Comparison of ENCODE assay signal across 8 mouse cellular contexts in the genomic region with DNA sequence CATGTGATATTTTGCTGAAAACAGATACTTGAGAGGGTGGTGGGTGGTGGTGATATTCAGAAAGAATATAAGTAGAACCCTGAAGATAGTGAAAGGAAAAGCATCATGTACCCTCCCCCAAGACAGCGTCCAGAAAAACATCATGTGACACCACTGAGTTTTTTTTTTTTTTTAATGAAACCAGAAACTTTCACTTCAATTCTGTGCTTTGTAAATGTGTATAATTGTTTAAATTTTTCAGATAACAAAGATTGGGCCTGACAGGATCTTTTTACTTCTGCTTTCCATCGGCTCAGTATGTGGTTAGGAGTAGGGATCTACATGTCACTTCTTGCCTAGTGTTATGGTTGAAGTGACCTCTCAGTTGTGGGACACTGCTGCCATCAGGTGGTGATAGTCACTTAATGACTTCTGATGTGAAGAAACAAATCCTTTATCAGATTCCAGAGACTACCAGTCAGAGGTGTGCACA. TPM values are rescaled to one million over a fixed set of nuclear protein-coding genes. Genes with fewer than 3 reads are reported as not detected.
DNase-seq lines count a peak whose midpoint lies in the region; ATAC-seq and TF ChIP-seq lines count a peak whose summit lies in the region.

No protein-coding gene starts in this region.

- ATAC-seq in embryonic facial prominence, embryonic 11.5 days (replicated peaks; ENCODE audit: insufficient number of reproducible peaks, low FRiP score, low TSS enrichment, low read depth), result peak; percentile 52; the same call in 1 of the 2 replicates
- no peak for ATAC-seq in heart, embryonic 14.5 days (ENCODE audit: insufficient number of reproducible peaks, insufficient read depth, low FRiP score, low read depth)
- ATAC-seq in lung, embryonic 14.5 days (ENCODE audit: insufficient read depth), result peak; percentile 82; the same call in 1 of the 2 replicates

- WGBS in embryonic facial prominence, embryonic 11.5 days, result 64% methylated on average over 2 of the region's 2 CpGs
- WGBS in heart, embryonic 14.5 days, result 37% methylated on average over 2 of the region's 2 CpGs
- WGBS in lung, embryonic 14.5 days, result 50% methylated on average over 2 of the region's 2 CpGs

- H3K9me3 ChIP-seq in MEL (replicated peaks; ENCODE audit: insufficient read depth, low read length), result no peaks in the 10 kb centered on the region
- no peaks in the 10 kb centered on the region for H3K9me3 ChIP-seq in embryonic facial prominence, embryonic 11.5 days (replicated peaks; ENCODE audit: control insufficient read depth, low read length)
- no peaks in the 10 kb centered on the region for H3K9me3 ChIP-seq in heart, embryonic 14.5 days (ENCODE audit: control insufficient read depth, low read length)
- no peaks in the 10 kb centered on the region for H3K9me3 ChIP-seq in lung, embryonic 14.5 days (ENCODE audit: low read depth, low read length)

- H3K27me3 ChIP-seq in MEL (ENCODE audit: control insufficient read depth in 1 of 2, insufficient read depth in 2 of 2, low read length in 2 of 2), result no peaks in the 10 kb centered on the region
- no peaks in the 10 kb centered on the region for H3K27me3 ChIP-seq in embryonic facial prominence, embryonic 11.5 days (ENCODE audit: control insufficient read depth, insufficient read depth, low read length)
- no peaks in the 10 kb centered on the region for H3K27me3 ChIP-seq in heart, embryonic 14.5 days (ENCODE audit: control insufficient read depth, insufficient read depth, low read length)
- H3K27me3 ChIP-seq in lung, embryonic 14.5 days (ENCODE audit: insufficient read depth, low read length), result no peaks in the 10 kb centered on the region

- TF ChIP-seq EP300 in MEL (IDR thresholded peaks at IDR 0.05; ENCODE audit: low read depth in 1 of 2, low read length in 2 of 2), result peak in 1 of 2 experiments; percentile 13; a peak in 1 of 4 replicates

- no peak for TF ChIP-seq POLR2A in MEL (IDR thresholded peaks at IDR 0.05; ENCODE audit: control insufficient read depth in 1 of 2, insufficient read depth in 1 of 2, low read depth in 1 of 2, low read length in 2 of 2, poor library complexity in 1 of 2)

- H3K4me1 ChIP-seq in MEL (ENCODE audit: control insufficient read depth in 1 of 2, insufficient read depth in 2 of 2, low read length in 2 of 2), result peaks cover 0 to 2% of the 10 kb centered on the region in 2 experiments; a peak in 1 of 4 replicates
- H3K4me1 ChIP-seq in embryonic facial prominence, embryonic 11.5 days (ENCODE audit: control insufficient read depth, insufficient read depth, low read length), result no peaks in the 10 kb centered on the region
- H3K4me1 ChIP-seq in heart, embryonic 14.5 days (ENCODE audit: control insufficient read depth in 2 of 2, insufficient read depth in 2 of 2, low read length in 2 of 2), result no peaks in the 10 kb centered on the region
- no peaks in the 10 kb centered on the region for H3K4me1 ChIP-seq in lung, embryonic 14.5 days (ENCODE audit: insufficient read depth)

- H3K9ac ChIP-seq in MEL (ENCODE audit: control insufficient read depth, low read depth, low read length, poor library complexity, severe bottlenecking), result peak overlapping the region; percentile 18; the same call in 1 of the 2 replicates
- H3K9ac ChIP-seq in embryonic facial prominence, embryonic 11.5 days (replicated peaks; ENCODE audit: low read length), result no peak overlapping the region
- no peak overlapping the region for H3K9ac ChIP-seq in heart, embryonic 14.5 days (ENCODE audit: low read length)
- H3K9ac ChIP-seq in lung, embryonic 14.5 days, result no peak overlapping the region

- no peak overlapping the region for H3K4me2 ChIP-seq in embryonic facial prominence, embryonic 11.5 days (ENCODE audit: low read depth, low read length)
- 0 out of 2 replicates have a peak overlapping the region, but pooled peaks have one; percentile 11 for H3K4me2 ChIP-seq in heart, embryonic 14.5 days (ENCODE audit: low read length)
- H3K4me2 ChIP-seq in lung, embryonic 14.5 days, result no peak overlapping the region

- H3K79me2 ChIP-seq in MEL (ENCODE audit: control insufficient read depth, insufficient read depth, low read length, poor library complexity), result no peaks in the 10 kb centered on the region

- peak; percentile 62 to 99 (median 68) for TF ChIP-seq CTCF in MEL (IDR thresholded peaks at IDR 0.05 in 2 of 3, conservative IDR thresholded peaks at IDR 0.05 in 1 of 3; ENCODE audit: control insufficient read depth in 1 of 3, insufficient read depth in 1 of 3, low read depth in 2 of 3, low read length in 3 of 3, poor library complexity in 1 of 3, severe bottlenecking in 1 of 3)
- TF ChIP-seq CTCF in lung, embryonic 14.5 days (IDR thresholded peaks at IDR 0.05; ENCODE audit: low read depth), result peak; percentile 72

- H3K4me3 ChIP-seq in MEL (ENCODE audit: control insufficient read depth in 1 of 2, insufficient read depth in 1 of 2, low read depth in 2 of 2, low read length in 2 of 2), result peak overlapping the region; percentile 6 to 15; a peak in 1 of 4 replicates
- no peak overlapping the region for H3K4me3 ChIP-seq in embryonic facial prominence, embryonic 11.5 days (ENCODE audit: low read depth, low read length)
- no peak overlapping the region for H3K4me3 ChIP-seq in heart, embryonic 14.5 days (ENCODE audit: control insufficient read depth in 1 of 2, insufficient read depth in 1 of 2, low read depth in 1 of 2, low read length in 2 of 2)
- H3K4me3 ChIP-seq in lung, embryonic 14.5 days (ENCODE audit: low read depth, low read length), result no peak overlapping the region

- H3K36me3 ChIP-seq in MEL (ENCODE audit: control insufficient read depth in 1 of 2, insufficient read depth in 2 of 2, low read length in 2 of 2), result peaks cover 0 to 5% of the 10 kb centered on the region in 2 experiments; a peak in 2 of 4 replicates
- no peaks in the 10 kb centered on the region for H3K36me3 ChIP-seq in embryonic facial prominence, embryonic 11.5 days (replicated peaks; ENCODE audit: control insufficient read depth, insufficient read depth, low read depth, low read length)
- H3K36me3 ChIP-seq in heart, embryonic 14.5 days (ENCODE audit: control insufficient read depth, insufficient read depth, low read length), result no peaks in the 10 kb centered on the region
- H3K36me3 ChIP-seq in lung, embryonic 14.5 days (ENCODE audit: insufficient read depth), result no peaks in the 10 kb centered on the region

- no peak overlapping the region for H3K27ac ChIP-seq in MEL (ENCODE audit: control insufficient read depth, low read depth, low read length)
- no peak overlapping the region for H3K27ac ChIP-seq in embryonic facial prominence, embryonic 11.5 days (replicated peaks; ENCODE audit: low read depth, low read length)
- H3K27ac ChIP-seq in heart, embryonic 14.5 days (replicated peaks in 1 of 2; ENCODE audit: control insufficient read depth in 1 of 2, insufficient read depth in 1 of 2, low read depth in 2 of 2, low read length in 2 of 2), result no peak overlapping the region
- H3K27ac ChIP-seq in lung, embryonic 14.5 days (ENCODE audit: low read depth), result no peak overlapping the region

- peak; percentile 94 for DNase-seq in MEL (ENCODE audit: low read depth, low spot score)
- DNase-seq in adrenal gland, postnatal 10 days, result peak; percentile 80
- peak; percentile 72 for DNase-seq in embryonic facial prominence, embryonic 11.5 days (ENCODE audit: low spot score)
- peak; percentile 68 for DNase-seq in layer of hippocampus, adult 11-12 months (ENCODE audit: low spot score)
- DNase-seq in lung, embryonic 14.5 days, result peak; percentile 89
- peak; percentile 46 for DNase-seq in retina, postnatal 7 days (ENCODE audit: low read depth, low spot score)
- peak; percentile 73 for DNase-seq in yolk sac, embryonic 10.5 days (ENCODE audit: low spot score)

- no peak; the same call in none of the 2 replicates for TF ChIP-seq RAD21 in MEL (IDR thresholded peaks at IDR 0.05; ENCODE audit: low read depth, low read length)

TF ChIP-seq in MEL, 35 proteins besides CTCF, POLR2A, EP300 and RAD21:
- TF ChIP-seq RCOR1 (IDR thresholded peaks at IDR 0.05; ENCODE audit: low read depth, low read length) (0 out of 2 replicates have a peak, but pooled peaks have one; percentile 11), GATA1 (IDR thresholded peaks at IDR 0.05; ENCODE audit: low read depth, low read length) (peak; percentile 67), JUND (IDR thresholded peaks at IDR 0.05; ENCODE audit: low read depth, low read length) (peak; percentile 37; the same call in 1 of the 2 replicates), ZNF384 (IDR thresholded peaks at IDR 0.05; ENCODE audit: low read depth, low read length) (peak; percentile 84), TBP (IDR thresholded peaks at IDR 0.05; ENCODE audit: low read depth, low read length) (0 out of 2 replicates have a peak, but pooled peaks have one; percentile 48), UBTF (IDR thresholded peaks at IDR 0.05; ENCODE audit: borderline replicate concordance, insufficient read depth, low read depth, low read length) (no peak), MAZ (IDR thresholded peaks at IDR 0.05; ENCODE audit: low read depth, low read length) (no peak), ZC3H11A (IDR thresholded peaks at IDR 0.05; ENCODE audit: low read depth, low read length) (peak; percentile 100), ZKSCAN1 (IDR thresholded peaks at IDR 0.05; ENCODE audit: low read depth, low read length) (no peak), SIN3A (IDR thresholded peaks at IDR 0.05; ENCODE audit: low read length) (peak; percentile 69), USF1 (IDR thresholded peaks at IDR 0.05; ENCODE audit: low read depth, low read length) (peak; percentile 65), SMC3 (IDR thresholded peaks at IDR 0.05; ENCODE audit: low read depth, low read length) (peak; percentile 100), NELFE (IDR thresholded peaks at IDR 0.05; ENCODE audit: low read depth, low read length) (no peak)

RNA-seq across cellular contexts. Expression of gene Bicd1, which starts 33.7 kb away (rescaled TPM):
- 1.7 and 2.5 TPM in 2 replicates for total RNA-seq in MEL (2012; rRNA removed)
- 1 to 10 TPM in 1 of 2 experiments, not detected in 1; 1.6 TPM for polyA plus RNA-seq in MEL (2012; ENCODE audit: insufficient read depth in 1 of 2, insufficient read length in 2 of 2, low read depth in 1 of 2, low replicate concordance in 2 of 2, missing spikeins in 1 of 2)
- 1 to 10 TPM; 5.4 to 5.5 TPM for total RNA-seq in adrenal gland, postnatal 10 days (2021)
- polyA plus RNA-seq in embryonic facial prominence, embryonic 11.5 days (2014; fragmentation: Nextera tagmentation; extraction: Ambion mirVana), result 5.8 and 5.9 TPM in 2 replicates
- polyA plus RNA-seq in heart, embryonic 14.5 days (2014; fragmentation: Nextera tagmentation; extraction: Ambion mirVana), result 6.4 and 7.2 TPM in 2 replicates
- 7.3 and 8.5 TPM in 2 replicates for polyA plus RNA-seq in lung, embryonic 14.5 days (2014; fragmentation: Nextera tagmentation; extraction: Ambion mirVana)

Comparison
In these comparisons a context has a peak if more than half of its experiments do, and no peak if none do; other contexts are left out.
1. H3K4me3 ChIP-seq: peak in MEL (2 of 2); none in embryonic facial prominence, embryonic 11.5 days (single experiment), heart, embryonic 14.5 days (0 of 2) and lung, embryonic 14.5 days (single experiment).
2. Peak in every context shown above with its lines, with median percentiles within 50 percentile points of each other: DNase-seq.